Mouse (Mus musculus): ENCODE results near the gene Cap2. TPM values are rescaled to one million over a fixed set of nuclear protein-coding genes. Genes with fewer than 3 reads are reported as not detected.

Gene Cap2
- 9.2 and 11.2 TPM in 2 replicates for polyA plus RNA-seq (2016; fragmentation: Nextera tagmentation; extraction: Ambion mirVana)

DNA sequence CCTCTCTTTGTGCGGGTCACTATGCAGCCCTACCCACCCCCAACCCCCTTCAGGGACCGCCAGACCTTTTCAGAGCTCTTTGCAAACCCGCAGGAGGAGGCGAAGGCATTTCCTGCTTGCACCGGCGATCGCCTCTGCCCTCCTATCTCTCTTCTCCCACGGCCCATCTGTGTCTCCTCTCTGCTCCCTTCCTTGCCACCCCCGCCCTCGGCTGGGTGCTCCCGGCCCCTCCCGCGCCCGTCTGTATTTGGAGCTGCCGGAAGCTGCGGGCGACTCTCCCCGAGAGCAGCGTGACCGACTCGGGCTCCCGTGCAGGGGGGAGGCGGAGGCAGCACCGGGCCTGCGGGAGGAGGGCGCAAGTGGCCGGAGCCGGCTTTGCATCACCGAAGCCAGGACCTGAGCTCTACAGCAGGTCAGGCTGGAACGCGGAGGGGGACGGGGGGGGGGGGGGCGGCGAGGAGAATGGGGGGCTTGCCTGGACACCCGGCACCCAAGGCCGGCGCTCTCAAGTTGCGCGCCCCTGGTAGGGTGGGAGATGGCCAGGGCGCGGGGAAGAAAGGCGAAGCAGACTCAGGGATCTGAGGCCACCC lies at the start of gene Cap2:
Cap2 (plus strand) TSS at position 49 of the 590 bp plus-strand sequence.
- Histone ChIP-seq H3K4me1 (peaks cover 14% of the 10 kb centered on the region), H3K27me3 (ENCODE audit: low read depth, poor library complexity, severe bottlenecking) (peaks cover 13% of the 10 kb centered on the region), H3K9me3 (replicated peaks) (no peaks in the 10 kb centered on the region), H3K36me3 (no peaks in the 10 kb centered on the region), H3K27ac (replicated peaks) (peak within 1 kb of the TSS; percentile 85), H3K4me3 (peak within 1 kb of the TSS; percentile 75)
- DNase-seq (ENCODE audit: low spot score): peak; percentile 78
- WGBS: under 1% methylated on average over 36 of the region's 42 CpGs

- H3K27ac ChIP-seq (replicated peaks): no peak overlapping the region
- no peaks in the 10 kb centered on the region for H3K9me3 ChIP-seq (replicated peaks)
- no peak for DNase-seq (ENCODE audit: low spot score)
- no peaks in the 10 kb centered on the region for H3K27me3 ChIP-seq (ENCODE audit: low read depth, poor library complexity, severe bottlenecking)
- H3K4me3 ChIP-seq: no peak overlapping the region
- no peaks in the 10 kb centered on the region for H3K4me1 ChIP-seq
- WGBS: 90% methylated on average over 10 of the region's 10 CpGs
- H3K36me3 ChIP-seq: no peaks in the 10 kb centered on the region
These were observed 42.1 kb upstream of the Cap2 start for GRCm38 (mm10) chr13:46459546-46459945.

DNA sequence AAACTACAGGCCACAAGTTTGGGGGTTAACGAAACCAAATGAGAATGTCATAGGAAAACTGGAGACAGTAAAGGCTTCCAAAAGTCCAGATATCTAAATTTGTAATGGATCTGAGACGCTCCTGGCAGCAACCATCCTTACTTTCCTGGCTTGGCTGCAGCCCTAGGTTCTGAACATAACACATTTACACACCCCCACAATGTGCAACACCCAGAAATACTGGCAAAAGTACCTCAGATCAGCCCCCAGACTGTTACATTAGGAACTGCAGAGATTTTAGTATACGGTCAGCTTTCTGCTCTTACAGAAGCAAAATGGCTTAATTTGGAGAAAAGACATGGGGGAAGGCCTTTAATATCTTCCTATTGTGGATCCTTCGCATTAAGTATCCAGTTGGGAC lies 39.4 kb upstream of the Cap2 start:
- 90% methylated on average over 4 of the region's 4 CpGs for WGBS
- Histone ChIP-seq H3K27ac (replicated peaks) (no peak overlapping the region), H3K27me3 (ENCODE audit: low read depth, poor library complexity, severe bottlenecking) (no peaks in the 10 kb centered on the region), H3K4me1 (no peaks in the 10 kb centered on the region), H3K4me3 (no peak overlapping the region), H3K9me3 (replicated peaks) (no peaks in the 10 kb centered on the region), H3K36me3 (no peaks in the 10 kb centered on the region)
- no peak for DNase-seq (ENCODE audit: low spot score)

DNA sequence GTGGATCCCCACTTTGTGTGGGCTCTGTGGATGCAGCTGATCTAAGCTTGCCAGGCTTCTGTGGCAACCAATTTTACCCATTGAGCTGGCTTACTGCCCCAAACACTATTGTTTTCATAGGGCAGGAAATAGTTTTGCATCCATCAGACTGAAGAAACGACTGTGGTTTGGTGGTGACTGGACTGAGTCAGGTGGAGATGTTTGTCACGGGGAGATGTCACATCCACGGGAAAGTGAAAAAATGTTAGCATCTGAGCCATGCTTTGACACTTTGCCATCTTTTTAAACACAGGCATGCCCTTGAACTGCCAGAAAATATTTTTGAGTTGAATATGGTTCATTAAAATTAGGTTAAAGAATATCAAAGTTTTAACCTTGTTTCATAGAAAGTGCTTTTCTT lies 37.9 kb upstream of the Cap2 start:
- H3K27ac ChIP-seq (replicated peaks): no peak overlapping the region
- H3K9me3 ChIP-seq (replicated peaks): no peaks in the 10 kb centered on the region
- no peaks in the 10 kb centered on the region for H3K4me1 ChIP-seq
- no peaks in the 10 kb centered on the region for H3K36me3 ChIP-seq
- DNase-seq (ENCODE audit: low spot score): no peak
- H3K27me3 ChIP-seq (ENCODE audit: low read depth, poor library complexity, severe bottlenecking): no peaks in the 10 kb centered on the region
- 80% methylated on average over 3 of the region's 3 CpGs for WGBS
- H3K4me3 ChIP-seq: no peak overlapping the region

DNA sequence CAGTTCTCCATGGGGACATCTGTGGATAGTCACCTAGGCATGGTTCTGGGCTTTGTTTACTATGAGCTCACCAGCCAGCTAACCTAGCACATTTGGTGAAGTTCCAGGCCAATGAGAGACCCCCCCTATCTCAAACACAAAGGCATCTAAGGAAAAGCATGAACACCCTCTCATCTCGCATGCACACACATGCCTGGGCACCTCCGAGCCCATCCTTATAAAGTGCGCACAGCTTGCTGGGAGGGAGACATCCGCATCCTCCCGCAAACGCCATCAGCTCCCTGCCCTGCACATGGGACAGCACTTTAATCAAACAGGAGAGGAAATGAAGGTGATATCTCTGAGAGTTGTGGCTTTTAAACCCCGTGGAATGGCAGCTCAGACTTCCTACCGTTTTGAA lies 33.4 kb upstream of the Cap2 start:
- Histone ChIP-seq H3K27ac (replicated peaks) (no peak overlapping the region), H3K4me1 (no peaks in the 10 kb centered on the region), H3K9me3 (replicated peaks) (no peaks in the 10 kb centered on the region), H3K4me3 (no peak overlapping the region), H3K36me3 (no peaks in the 10 kb centered on the region), H3K27me3 (ENCODE audit: low read depth, poor library complexity, severe bottlenecking) (no peaks in the 10 kb centered on the region)
- DNase-seq (ENCODE audit: low spot score): no peak
- 80% methylated on average over 8 of the region's 8 CpGs for WGBS

GRCm38 (mm10) chr13:46469536-46469935 lies 32.1 kb upstream of the Cap2 start:
- DNase-seq (ENCODE audit: low spot score): no peak
- no peaks in the 10 kb centered on the region for H3K9me3 ChIP-seq (replicated peaks)
- no peaks in the 10 kb centered on the region for H3K27me3 ChIP-seq (ENCODE audit: low read depth, poor library complexity, severe bottlenecking)
- no peaks in the 10 kb centered on the region for H3K36me3 ChIP-seq
- no peak overlapping the region for H3K27ac ChIP-seq (replicated peaks)
- no peaks in the 10 kb centered on the region for H3K4me1 ChIP-seq
- 92% methylated on average over 2 of the region's 2 CpGs for WGBS
- H3K4me3 ChIP-seq: no peak overlapping the region

DNA sequence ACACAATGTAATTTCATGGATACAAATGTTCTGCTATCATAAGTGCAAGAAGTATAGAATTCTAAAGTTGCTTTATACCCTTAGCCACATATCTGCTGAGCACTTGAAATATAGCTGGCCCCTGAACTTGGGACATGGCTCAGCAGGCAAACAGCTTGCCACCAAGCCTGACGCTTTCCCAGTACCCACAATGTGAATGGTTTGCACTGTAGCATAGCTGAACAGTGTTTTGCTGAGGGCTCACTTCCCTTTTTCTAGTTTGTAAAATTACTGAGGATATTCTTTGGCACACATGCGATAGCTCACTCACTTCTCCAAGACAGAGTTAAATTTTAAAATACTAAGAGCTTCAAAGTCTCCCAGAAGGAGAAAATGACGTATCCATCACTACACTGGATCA lies 20.4 kb upstream of the Cap2 start:
- 83% methylated on average over 3 of the region's 3 CpGs for WGBS
- no peaks in the 10 kb centered on the region for H3K4me1 ChIP-seq
- no peaks in the 10 kb centered on the region for H3K9me3 ChIP-seq (replicated peaks)
- no peaks in the 10 kb centered on the region for H3K27me3 ChIP-seq (ENCODE audit: low read depth, poor library complexity, severe bottlenecking)
- no peak for DNase-seq (ENCODE audit: low spot score)
- H3K36me3 ChIP-seq: no peaks in the 10 kb centered on the region
- H3K4me3 ChIP-seq: no peak overlapping the region
- H3K27ac ChIP-seq (replicated peaks): no peak overlapping the region

- Histone ChIP-seq H3K4me3 (no peak overlapping the region), H3K4me1 (no peaks in the 10 kb centered on the region), H3K27me3 (ENCODE audit: low read depth, poor library complexity, severe bottlenecking) (no peaks in the 10 kb centered on the region), H3K36me3 (no peaks in the 10 kb centered on the region), H3K9me3 (replicated peaks) (no peaks in the 10 kb centered on the region), H3K27ac (replicated peaks) (no peak overlapping the region)
- DNase-seq (ENCODE audit: low spot score): no peak
- WGBS: 84% methylated on average over 3 of the region's 3 CpGs
These were observed 16.0 kb upstream of the Cap2 start for GRCm38 (mm10) chr13:46485605-46486004.

DNA sequence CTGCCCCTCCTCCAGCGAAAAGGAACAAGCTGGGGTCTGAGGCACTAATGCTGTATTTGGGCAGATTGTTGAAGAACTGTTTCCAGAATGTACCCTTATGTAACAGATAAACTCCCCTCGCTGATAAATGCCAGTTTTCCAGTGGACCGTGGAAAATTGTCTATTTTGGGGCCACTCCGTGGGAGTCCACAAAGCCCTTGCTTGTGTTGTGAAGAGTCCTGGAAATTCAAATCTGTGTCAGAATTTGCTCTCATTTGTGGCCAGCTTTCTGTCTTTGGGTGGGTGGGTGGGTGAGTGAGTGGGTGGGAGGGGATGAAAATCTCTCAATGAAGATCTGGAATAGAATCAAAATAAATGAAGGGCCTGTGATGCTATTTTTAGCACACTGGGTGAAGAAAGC lies 13.5 kb upstream of the Cap2 start:
- DNase-seq (ENCODE audit: low spot score): no peak
- Histone ChIP-seq H3K4me3 (no peak overlapping the region), H3K4me1 (no peaks in the 10 kb centered on the region), H3K27me3 (ENCODE audit: low read depth, poor library complexity, severe bottlenecking) (no peaks in the 10 kb centered on the region), H3K9me3 (replicated peaks) (no peaks in the 10 kb centered on the region), H3K36me3 (no peaks in the 10 kb centered on the region), H3K27ac (replicated peaks) (no peak overlapping the region)
- 85% methylated on average over 4 of the region's 4 CpGs for WGBS

DNA sequence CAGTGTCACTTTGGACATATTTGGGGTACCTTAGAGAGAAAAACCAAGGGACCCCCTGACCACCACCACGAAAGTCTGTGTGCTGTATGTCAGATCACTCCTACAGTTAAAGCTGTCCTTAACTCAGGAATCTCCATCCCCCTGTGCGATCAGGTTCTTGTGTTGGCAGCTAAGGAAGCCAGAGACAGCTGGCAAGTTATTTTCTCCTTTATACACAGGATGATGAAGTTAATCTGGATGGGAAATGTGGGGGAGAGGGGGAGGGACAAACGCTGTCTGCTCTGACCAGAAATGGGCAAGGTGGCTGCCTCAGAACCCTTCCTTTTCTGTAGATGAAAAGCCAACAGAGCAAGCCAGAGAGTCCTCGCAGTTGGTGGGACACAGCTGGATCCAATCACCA lies 11.0 kb upstream of the Cap2 start:
- no peaks in the 10 kb centered on the region for H3K27me3 ChIP-seq (ENCODE audit: low read depth, poor library complexity, severe bottlenecking)
- H3K36me3 ChIP-seq: no peaks in the 10 kb centered on the region
- WGBS: 39% methylated on average over 4 of the region's 4 CpGs
- H3K4me3 ChIP-seq: no peak overlapping the region
- DNase-seq (ENCODE audit: low spot score): no peak
- H3K27ac ChIP-seq (replicated peaks): no peak overlapping the region
- no peaks in the 10 kb centered on the region for H3K4me1 ChIP-seq
- 0 out of 2 replicates have a peak, but pooled peaks cover 2% of the 10 kb centered on the region for H3K9me3 ChIP-seq (replicated peaks)

DNA sequence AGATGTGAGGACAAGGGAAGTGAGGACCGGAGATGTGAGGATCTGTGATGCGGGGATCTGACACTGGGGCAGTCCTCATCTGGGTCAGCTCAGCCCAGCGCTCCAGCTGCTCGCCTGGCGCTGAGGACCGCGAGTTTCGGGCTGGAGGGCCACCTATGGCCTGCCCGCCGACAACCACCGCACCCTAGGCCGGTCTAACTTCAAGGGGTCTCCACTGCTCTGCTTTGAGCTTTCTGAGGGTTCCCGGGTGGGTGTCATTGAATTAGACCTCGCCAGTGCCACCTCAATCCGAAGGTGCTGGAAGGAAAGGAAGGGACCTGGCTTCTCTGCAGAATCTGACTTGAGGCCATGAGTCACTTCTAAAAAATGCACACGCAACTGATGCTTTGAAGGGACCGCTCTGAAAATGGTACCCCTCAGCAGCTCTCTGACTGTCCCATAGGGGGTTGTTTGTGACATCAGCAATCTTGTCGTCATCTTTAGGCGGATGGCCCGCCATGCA lies 793 bp downstream of the Cap2 start:
- WGBS: 10% methylated on average over 20 of the region's 20 CpGs
- H3K4me3 ChIP-seq: peak overlapping the region; percentile 75
- H3K4me1 ChIP-seq: peaks cover 14% of the 10 kb centered on the region
- no peak for DNase-seq (ENCODE audit: low spot score)
- H3K27ac ChIP-seq (replicated peaks): peak overlapping the region; percentile 85
- no peaks in the 10 kb centered on the region for H3K9me3 ChIP-seq (replicated peaks)
- H3K27me3 ChIP-seq (ENCODE audit: low read depth, poor library complexity, severe bottlenecking): peaks cover 13% of the 10 kb centered on the region
- H3K36me3 ChIP-seq: no peaks in the 10 kb centered on the region

- no peak overlapping the region for H3K4me3 ChIP-seq
- H3K27me3 ChIP-seq (ENCODE audit: low read depth, poor library complexity, severe bottlenecking): peaks cover 11% of the 10 kb centered on the region
- 93% methylated on average over 7 of the region's 7 CpGs for WGBS
These were observed 6.3 kb downstream of the Cap2 start for GRCm38 (mm10) chr13:46507944-46508343.

DNA sequence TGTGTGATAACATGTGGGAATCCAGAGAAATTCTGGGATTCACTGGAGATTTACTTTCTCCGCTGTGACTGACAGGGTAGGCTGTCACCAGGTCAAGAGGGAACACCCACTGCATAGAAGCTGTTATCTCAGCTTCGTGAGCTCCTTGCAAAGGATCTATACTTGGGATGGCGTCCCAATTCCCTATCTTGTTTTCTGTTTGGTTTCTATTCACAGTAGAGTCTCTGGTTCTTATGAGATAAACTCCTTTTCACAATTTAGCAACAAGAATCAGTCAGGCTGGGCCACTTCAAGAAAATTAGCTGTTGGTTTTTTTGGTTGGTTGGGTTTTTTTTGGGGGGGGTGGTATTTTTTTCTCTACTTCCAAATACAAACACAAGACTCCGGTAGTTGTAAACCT lies 7.2 kb downstream of the Cap2 start:
- no peaks in the 10 kb centered on the region for H3K36me3 ChIP-seq
- H3K27ac ChIP-seq (replicated peaks): no peak overlapping the region
- 0 out of 2 replicates have a peak, but pooled peaks cover 5% of the 10 kb centered on the region for H3K9me3 ChIP-seq (replicated peaks)
- H3K27me3 ChIP-seq (ENCODE audit: low read depth, poor library complexity, severe bottlenecking): 0 out of 2 replicates have a peak, but pooled peaks cover 2% of the 10 kb centered on the region
- no peaks in the 10 kb centered on the region for H3K4me1 ChIP-seq
- H3K4me3 ChIP-seq: no peak overlapping the region
- WGBS: 79% methylated on average over 4 of the region's 4 CpGs
- DNase-seq (ENCODE audit: low spot score): no peak

More at GRCm38 (mm10) chr13:46507944-46508343, 6.3 kb downstream of the Cap2 start:
- no peaks in the 10 kb centered on the region for H3K4me1 ChIP-seq
- DNase-seq (ENCODE audit: low spot score): no peak
- no peaks in the 10 kb centered on the region for H3K36me3 ChIP-seq
- H3K9me3 ChIP-seq (replicated peaks): 0 out of 2 replicates have a peak, but pooled peaks cover 5% of the 10 kb centered on the region
- H3K27ac ChIP-seq (replicated peaks): no peak overlapping the region

Measured in midbrain, embryonic 10.5 days (tissue).